Mouse (Mus musculus) small intestine, adult 2 months (tissue): Measurements from ENCODE around the gene Scn3b.

Source experiments
- CTCF ChIP-seq: fragments of 200-500 bp; IDR thresholded peaks from 2 replicates; pipeline ENCODE4 v1.5.1; 2012; ENCODE audit warnings: low read depth, mild to moderate bottlenecking, control low read depth, inconsistent platforms, low read length, moderate library complexity, mixed read lengths; ENCODE audit not compliant: insufficient replicate concordance, insufficient read length; ENCODE audit errors: extremely low read depth
- POLR2A ChIP-seq: fragments of 200-500 bp; IDR thresholded peaks from 2 replicates; pipeline ENCODE4 v1.6.1; 2012; ENCODE audit warnings: low read depth, mild to moderate bottlenecking, control low read depth, inconsistent platforms, low read length, moderate library complexity

DNA sequence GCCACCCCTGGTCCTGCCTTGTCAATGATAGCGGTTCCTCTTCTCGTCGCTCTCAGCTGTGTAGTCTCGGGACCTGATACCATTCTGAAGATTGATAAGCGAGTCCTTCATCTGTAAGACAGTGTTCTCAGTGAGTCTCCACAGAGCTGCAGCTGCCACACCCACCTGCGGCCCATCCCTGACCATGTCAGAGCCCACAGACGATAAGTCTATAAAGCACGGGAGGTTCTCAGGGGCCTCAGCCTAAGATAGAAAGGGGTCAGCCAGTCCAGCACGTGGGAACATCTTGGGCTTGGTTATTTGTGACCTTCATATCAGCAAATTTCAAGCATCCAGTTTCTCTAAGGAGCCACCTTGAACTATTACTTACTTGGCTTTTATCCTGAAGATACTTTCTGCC is 29.0 kb downstream of the Scn3b start:
- TF ChIP-seq CTCF, result no peak
- TF ChIP-seq POLR2A, result no peak
